Mouse (Mus musculus) cerebellum, adult 2 months (tissue): ENCODE data around the gene Hoga1. TPM values are rescaled to one million over a fixed set of nuclear protein-coding genes. Genes with fewer than 3 reads are reported as not detected.

Experiments
- DNase-seq, 2 experiments: peaks; one replicate each; pipeline ENCODE4 v3.0.0; 2021
- H3K27ac ChIP-seq: fragments of 200-500 bp; 2 replicates; pipeline ENCODE4 v1.5.1; 2012; ENCODE audit warnings: low read length, control low read depth, inconsistent platforms; ENCODE audit not compliant: insufficient read depth
- H3K27me3 ChIP-seq: fragments of 200-500 bp; 2 replicates; pipeline ENCODE4 v1.6.1; 2012; ENCODE audit warnings: inconsistent platforms, mild to moderate bottlenecking, low read length, moderate library complexity; ENCODE audit not compliant: control insufficient read depth, insufficient read depth
- H3K4me1 ChIP-seq: fragments of 200-500 bp; 2 replicates; pipeline ENCODE4 v1.6.1; 2011; ENCODE audit warnings: low read length; ENCODE audit not compliant: control insufficient read depth, insufficient read depth
- H3K4me3 ChIP-seq: fragments of 200-500 bp; replicated peaks from 2 replicates; pipeline ENCODE3; 2011; ENCODE audit warnings: mild to moderate bottlenecking, low read depth, low read length, control low read depth; ENCODE audit not compliant: insufficient read depth
- CTCF ChIP-seq: fragments of 200-500 bp; IDR thresholded peaks from 2 replicates; pipeline ENCODE4 v1.5.1; 2011; ENCODE audit warnings: low read depth, mild to moderate bottlenecking, control low read depth, low read length, moderate library complexity, borderline replicate concordance; ENCODE audit not compliant: insufficient read depth
- POLR2A ChIP-seq: fragments of 200-500 bp; IDR thresholded peaks from 2 replicates; pipeline ENCODE4 v1.6.1; 2011; ENCODE audit warnings: low read length, control low read depth, borderline replicate concordance; ENCODE audit not compliant: insufficient read depth
- WGBS: fragments of 180-500 bp; shearing (Covaris S2); methylation state at CpG from one replicate; pipeline ENCODE4 v1.1.7; 2018; 5-methylcytosine and 5-hydroxymethylcytosine counted together
- polyA plus RNA-seq: library from polyadenylated mRNA; depleted of rRNA; stranded (reverse); fragments of >200 nt; gene quantifications from 2 replicates; pipeline ENCODE4 v1.2.3, GENCODE M21; 2012

Gene Hoga1
- polyA plus RNA-seq, 1 experiment, result 2.4 TPM

DNA sequence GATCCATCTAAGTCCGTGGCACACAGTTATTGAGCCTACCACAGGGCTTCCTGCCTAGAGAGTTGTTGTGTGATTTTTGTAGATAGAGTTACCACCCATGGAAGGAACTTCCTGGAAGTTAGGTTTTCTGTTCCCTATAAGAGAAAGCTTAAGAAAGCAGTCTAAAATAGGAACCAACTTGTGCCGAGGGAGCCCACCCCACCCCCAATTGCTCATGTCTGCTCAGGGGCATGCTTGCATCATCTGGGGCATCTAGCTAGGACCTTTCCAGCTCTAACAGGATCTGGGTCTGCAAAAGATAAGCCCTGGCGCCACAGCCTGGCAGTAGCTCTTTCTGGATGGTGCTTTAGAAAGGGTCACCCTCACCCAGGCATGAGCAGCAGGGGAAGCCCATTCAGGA is 39.8 kb upstream of the Hoga1 start:
- no peak overlapping the region for H3K27ac ChIP-seq
- no peak for DNase-seq
- 88% methylated on average over 3 of the region's 3 CpGs for WGBS
- peaks cover 32% of the 10 kb centered on the region for H3K4me1 ChIP-seq
- no peak overlapping the region for H3K4me3 ChIP-seq
- H3K27me3 ChIP-seq, result no peaks in the 10 kb centered on the region
- TF ChIP-seq POLR2A (no peak), CTCF (no peak)

DNA sequence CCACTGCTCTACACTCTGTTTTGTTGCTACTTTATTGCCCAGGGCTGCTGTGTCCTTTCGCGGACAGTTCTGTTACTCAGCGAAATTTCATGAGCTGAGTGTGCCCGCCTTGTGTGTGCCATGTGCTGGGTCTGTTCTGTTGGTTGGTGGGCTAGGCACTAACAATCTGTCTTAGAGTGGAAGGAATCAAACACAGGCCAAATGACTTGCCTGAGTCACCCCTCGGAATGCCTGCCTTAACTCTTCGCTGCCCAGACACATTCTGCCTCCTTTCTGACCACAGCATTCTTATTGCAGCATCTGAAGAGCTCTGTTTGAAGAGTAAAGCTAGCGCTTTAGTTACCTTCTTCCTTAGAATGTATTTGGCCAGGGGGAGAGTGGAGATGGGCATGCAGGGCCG is 38.8 kb upstream of the Hoga1 start:
- H3K27ac ChIP-seq, result no peak overlapping the region
- no peaks in the 10 kb centered on the region for H3K27me3 ChIP-seq
- H3K4me1 ChIP-seq, result peaks cover 36% of the 10 kb centered on the region
- no peak for DNase-seq
- TF ChIP-seq POLR2A, result no peak
- no peak for TF ChIP-seq CTCF
- 82% methylated on average over 8 of the region's 8 CpGs for WGBS
- H3K4me3 ChIP-seq, result no peak overlapping the region

DNA sequence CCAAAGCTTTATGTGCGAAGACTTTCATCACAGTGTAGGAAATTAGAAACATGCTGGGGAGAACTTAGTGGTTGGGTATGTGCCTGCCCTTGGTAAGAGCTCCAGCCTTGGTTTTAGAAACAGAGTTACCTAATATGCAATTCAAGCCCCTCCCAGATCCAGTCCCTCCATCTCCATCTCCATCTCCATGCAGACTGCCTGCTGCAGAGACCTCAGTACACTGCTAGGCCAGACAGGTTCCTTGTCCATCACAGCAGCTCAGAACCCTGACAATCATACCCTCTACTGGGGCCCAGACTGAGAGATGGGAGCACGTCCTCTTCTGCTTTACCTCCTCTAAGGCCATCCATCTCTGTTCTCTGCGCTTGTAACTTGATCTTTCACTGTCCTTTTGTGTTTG is 36.8 kb upstream of the Hoga1 start:
- no peak for DNase-seq
- 59% methylated on average over 3 of the region's 3 CpGs for WGBS
- no peak overlapping the region; the same call in 1 of the 2 replicates for H3K27ac ChIP-seq
- TF ChIP-seq CTCF (no peak), POLR2A (no peak)
- H3K4me3 ChIP-seq, result no peak overlapping the region
- H3K4me1 ChIP-seq, result peaks cover 37% of the 10 kb centered on the region
- no peaks in the 10 kb centered on the region for H3K27me3 ChIP-seq

DNA sequence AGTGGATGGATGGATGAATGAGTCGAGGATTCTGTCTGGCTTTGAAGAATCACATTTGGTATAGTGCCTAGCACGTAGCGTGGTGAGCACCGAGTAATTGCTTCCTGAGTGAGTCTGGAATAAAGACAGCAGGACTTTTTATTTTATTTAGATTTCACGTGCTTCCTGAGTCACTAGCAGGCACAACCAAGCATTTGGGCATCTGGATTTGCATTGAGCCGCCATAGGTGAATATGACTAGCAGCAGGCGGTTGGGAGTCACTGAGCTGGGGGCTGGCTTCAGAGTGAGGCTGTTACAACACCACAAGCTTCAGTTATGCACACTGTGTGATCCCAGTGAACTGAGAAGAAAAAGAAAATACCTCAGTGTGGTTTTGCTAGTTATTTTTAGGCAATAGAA is 36.3 kb upstream of the Hoga1 start:
- no peak for TF ChIP-seq POLR2A
- TF ChIP-seq CTCF, result no peak
- H3K27me3 ChIP-seq, result no peaks in the 10 kb centered on the region
- H3K4me1 ChIP-seq, result peaks cover 37% of the 10 kb centered on the region
- no peak overlapping the region for H3K4me3 ChIP-seq
- no peak for DNase-seq
- H3K27ac ChIP-seq, result no peak overlapping the region
- 73% methylated on average over 7 of the region's 7 CpGs for WGBS

DNA sequence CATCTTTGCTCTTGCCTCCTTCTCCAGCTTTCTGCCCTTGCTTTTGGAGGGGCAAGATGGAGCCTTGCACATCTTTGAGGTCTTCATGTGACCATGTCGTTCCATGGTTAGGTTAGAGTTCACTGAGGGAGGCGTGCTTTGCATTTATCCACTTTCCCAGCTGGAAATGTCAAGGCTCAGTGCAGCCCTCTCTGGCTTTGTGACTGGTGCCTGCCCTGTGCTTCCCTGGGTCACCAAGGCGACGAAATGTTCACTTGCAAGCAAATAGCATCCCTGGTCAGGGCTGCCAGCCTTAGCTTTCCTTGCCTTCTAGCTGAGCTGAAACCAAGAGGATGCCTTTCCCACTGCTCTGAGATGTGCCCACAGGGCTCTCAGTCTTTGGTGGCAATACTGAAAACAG is 35.0 kb upstream of the Hoga1 start:
- Histone ChIP-seq H3K27ac (no peak overlapping the region), H3K27me3 (no peaks in the 10 kb centered on the region), H3K4me3 (no peak overlapping the region), H3K4me1 (peaks cover 33% of the 10 kb centered on the region)
- WGBS, result 48% methylated on average over 4 of the region's 4 CpGs
- TF ChIP-seq CTCF, result no peak
- no peak for TF ChIP-seq POLR2A
- no peak for DNase-seq

DNA sequence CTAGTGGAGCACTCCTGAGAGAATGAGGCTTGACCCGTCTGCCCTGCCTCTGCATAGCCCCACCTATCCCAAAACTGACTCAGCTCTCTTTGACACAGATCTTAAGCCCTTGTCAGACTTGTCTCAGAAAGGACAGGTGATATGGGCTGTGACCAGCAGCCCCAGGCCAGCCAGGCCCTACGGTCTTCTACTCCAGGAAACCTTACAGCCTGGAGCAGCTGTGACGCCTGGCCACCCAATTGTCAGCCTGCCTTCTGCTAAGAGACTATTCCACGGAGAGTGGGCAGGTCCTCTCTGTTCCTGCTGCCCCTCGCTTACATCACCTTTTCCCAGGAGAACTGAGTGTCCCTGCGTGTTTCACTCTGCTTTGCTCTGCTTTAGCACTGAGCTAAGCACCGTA is 34.3 kb upstream of the Hoga1 start:
- 92% methylated on average over 7 of the region's 7 CpGs for WGBS
- no peak for DNase-seq
- TF ChIP-seq POLR2A (no peak), CTCF (no peak)
- Histone ChIP-seq H3K4me1 (peaks cover 36% of the 10 kb centered on the region), H3K27ac (no peak overlapping the region), H3K27me3 (no peaks in the 10 kb centered on the region), H3K4me3 (no peak overlapping the region)

DNA sequence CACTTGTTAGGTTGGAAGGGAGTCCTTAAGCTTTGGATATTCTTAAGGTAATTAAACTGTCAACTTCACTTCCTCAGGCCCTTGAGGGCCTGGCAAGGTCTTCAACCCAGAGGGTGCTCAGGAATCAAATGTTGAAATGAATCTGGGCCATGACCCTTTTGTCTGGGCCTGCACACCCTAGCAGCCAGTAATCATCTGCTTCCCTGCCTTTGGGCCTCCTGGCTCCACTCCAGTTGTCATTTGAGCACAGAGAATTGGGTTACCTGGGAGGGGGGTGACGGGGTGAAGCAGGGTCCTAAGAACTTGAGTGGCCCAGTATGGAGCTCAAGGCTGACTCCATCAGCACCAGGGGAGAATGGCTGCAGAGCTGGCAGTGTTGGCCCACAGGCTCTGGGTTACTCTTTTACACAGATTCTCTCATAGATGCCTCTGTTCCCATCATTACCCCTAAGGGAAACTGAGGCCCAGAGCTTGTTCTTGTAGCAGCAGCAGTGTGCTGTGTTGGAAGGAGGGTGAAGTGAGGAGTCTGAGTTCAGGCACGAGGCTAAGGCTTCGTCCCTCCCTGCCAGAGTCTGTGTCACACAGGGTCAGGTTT is 31.1 kb upstream of the Hoga1 start:
- Histone ChIP-seq H3K4me3 (no peak overlapping the region), H3K4me1 (peaks cover 51% of the 10 kb centered on the region), H3K27me3 (no peaks in the 10 kb centered on the region), H3K27ac (no peak overlapping the region)
- TF ChIP-seq POLR2A (no peak), CTCF (no peak)
- 88% methylated on average over 3 of the region's 3 CpGs for WGBS
- no peak for DNase-seq

DNA sequence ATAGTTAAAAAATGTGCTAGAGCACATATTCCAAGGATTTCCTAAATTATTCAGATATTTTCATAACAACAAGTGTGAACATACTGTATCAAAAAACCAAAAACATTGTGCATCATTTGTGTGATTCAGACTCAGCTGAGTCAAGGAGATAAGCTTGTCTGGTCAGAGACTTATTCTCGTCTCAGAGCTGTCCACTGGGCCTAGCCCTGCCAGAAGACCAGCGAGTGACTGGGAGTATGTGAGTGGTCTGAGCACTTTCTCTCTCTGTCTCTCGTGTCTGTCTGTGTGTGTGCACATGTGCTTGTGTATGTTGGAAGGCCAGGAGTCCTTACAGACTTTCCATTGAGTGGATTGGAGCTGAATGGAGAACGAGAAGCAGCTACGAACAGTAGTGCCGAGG is 30.4 kb upstream of the Hoga1 start:
- H3K4me3 ChIP-seq, result no peak overlapping the region
- peaks cover 48% of the 10 kb centered on the region for H3K4me1 ChIP-seq
- WGBS, result 96% methylated on average over 6 of the region's 6 CpGs
- H3K27ac ChIP-seq, result no peak overlapping the region
- no peak for DNase-seq
- no peaks in the 10 kb centered on the region for H3K27me3 ChIP-seq
- TF ChIP-seq CTCF (no peak), POLR2A (no peak)

DNA sequence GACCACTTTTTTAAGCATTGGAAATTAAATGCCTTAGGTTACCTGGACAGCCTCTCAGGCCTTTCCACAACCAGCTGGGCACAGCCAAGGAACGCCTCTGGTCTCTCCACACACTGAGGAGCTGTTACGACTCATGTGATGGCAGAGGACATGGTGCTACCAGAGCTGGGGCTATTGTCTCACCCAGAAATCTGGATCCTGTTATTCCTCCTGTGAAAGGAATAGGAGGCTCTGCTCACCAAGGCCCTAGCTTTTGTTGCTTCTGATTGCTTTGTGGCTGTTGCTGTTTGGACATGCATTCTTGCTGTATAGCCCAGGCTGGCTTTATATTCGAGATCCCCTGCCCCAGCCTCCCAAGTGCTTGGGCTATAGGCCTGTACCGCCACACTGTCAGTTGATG is 29.2 kb upstream of the Hoga1 start:
- 86% methylated on average over 4 of the region's 4 CpGs for WGBS
- H3K27ac ChIP-seq, result no peak overlapping the region
- no peak overlapping the region for H3K4me3 ChIP-seq
- no peak for TF ChIP-seq CTCF
- H3K4me1 ChIP-seq, result peaks cover 35% of the 10 kb centered on the region
- no peaks in the 10 kb centered on the region for H3K27me3 ChIP-seq
- DNase-seq, result no peak
